Comparison of ENCODE assay signal across 10 mouse cellular contexts in the genomic region with DNA sequence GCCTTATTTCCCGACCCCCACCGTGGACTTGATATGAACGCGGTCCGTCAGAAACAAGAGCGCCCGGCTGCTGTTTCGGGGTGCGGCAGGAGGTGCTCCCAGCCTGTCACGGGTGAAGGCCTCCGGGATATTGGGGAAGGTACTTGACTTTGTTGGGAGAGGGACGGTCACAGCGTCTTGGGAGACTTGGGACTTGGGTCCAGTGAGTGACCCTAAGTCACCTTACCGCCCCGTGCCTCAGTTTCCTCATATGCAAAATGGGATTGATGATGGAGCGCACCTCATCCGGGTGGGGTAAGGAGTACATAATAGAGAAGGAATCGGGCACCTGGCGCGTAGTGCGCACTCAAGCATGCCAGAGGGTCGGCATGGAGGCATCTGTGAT. TPM values are rescaled to one million over a fixed set of nuclear protein-coding genes. Genes with fewer than 3 reads are reported as not detected.
DNase-seq lines count a peak whose midpoint lies in the region; ATAC-seq lines count a peak whose summit lies in the region.
"Had no signal": no experiment of that assay in that cellular context is flagged by ENCODE, and none has a peak within 500 bp of the region (broad histone marks: within the 10 kb centered on the region; RNA-seq: fewer than 3 reads in every experiment).

No protein-coding gene starts in this region.

- peak overlapping the region; percentile 69 for H3K4me2 ChIP-seq in heart, embryonic 13.5 days
- H3K4me2 ChIP-seq in embryonic facial prominence, embryonic 11.5 days (ENCODE audit: low read depth, low read length) = peak overlapping the region; percentile 32
- peak overlapping the region; percentile 60 for H3K4me2 ChIP-seq in hindbrain, embryonic 12.5 days (replicated peaks)
- H3K4me2 ChIP-seq in midbrain, embryonic 12.5 days (replicated peaks) = peak overlapping the region; percentile 37

- WGBS in heart, embryonic 13.5 days = 9% methylated on average over 22 of the region's 22 CpGs
- WGBS in embryonic facial prominence, embryonic 11.5 days = 2% methylated on average over 22 of the region's 22 CpGs
- 3% methylated on average over 22 of the region's 22 CpGs for WGBS in hindbrain, embryonic 12.5 days
- WGBS in midbrain, embryonic 12.5 days = 2% methylated on average over 22 of the region's 22 CpGs

- peak overlapping the region; percentile 53 for H3K4me3 ChIP-seq in heart, embryonic 13.5 days
- H3K4me3 ChIP-seq in embryonic facial prominence, embryonic 11.5 days (ENCODE audit: low read depth, low read length) = peak overlapping the region; percentile 21; the same call in 1 of the 2 replicates
- peak overlapping the region; percentile 32 for H3K4me3 ChIP-seq in hindbrain, embryonic 12.5 days
- H3K4me3 ChIP-seq in midbrain, embryonic 12.5 days = peak overlapping the region; percentile 37

- H3K4me1 ChIP-seq in heart, embryonic 13.5 days = peaks cover 72% of the 10 kb centered on the region
- peaks cover 17% of the 10 kb centered on the region for H3K4me1 ChIP-seq in embryonic facial prominence, embryonic 11.5 days (ENCODE audit: control insufficient read depth, insufficient read depth, low read length)
- peaks cover 62% of the 10 kb centered on the region for H3K4me1 ChIP-seq in hindbrain, embryonic 12.5 days
- H3K4me1 ChIP-seq in midbrain, embryonic 12.5 days = peaks cover 58% of the 10 kb centered on the region

- no peaks in the 10 kb centered on the region for H3K9me3 ChIP-seq in heart, embryonic 13.5 days
- no peaks in the 10 kb centered on the region for H3K9me3 ChIP-seq in embryonic facial prominence, embryonic 11.5 days (replicated peaks; ENCODE audit: control insufficient read depth, low read length)
- H3K9me3 ChIP-seq in hindbrain, embryonic 12.5 days (replicated peaks) = no peaks in the 10 kb centered on the region
- no peaks in the 10 kb centered on the region for H3K9me3 ChIP-seq in midbrain, embryonic 12.5 days

- peaks cover 62% of the 10 kb centered on the region for H3K27me3 ChIP-seq in heart, embryonic 13.5 days (replicated peaks)
- peaks cover 47% of the 10 kb centered on the region for H3K27me3 ChIP-seq in embryonic facial prominence, embryonic 11.5 days (ENCODE audit: control insufficient read depth, insufficient read depth, low read length)
- H3K27me3 ChIP-seq in hindbrain, embryonic 12.5 days = peaks cover 72% of the 10 kb centered on the region
- H3K27me3 ChIP-seq in midbrain, embryonic 12.5 days = peaks cover 80% of the 10 kb centered on the region

- ATAC-seq in heart, embryonic 13.5 days (ENCODE audit: extremely low read depth, insufficient number of reproducible peaks, low FRiP score, low TSS enrichment) = no peak
- no peak for ATAC-seq in embryonic facial prominence, embryonic 11.5 days (replicated peaks; ENCODE audit: insufficient number of reproducible peaks, low FRiP score, low TSS enrichment, low read depth)
- no peak for ATAC-seq in hindbrain, embryonic 12.5 days (ENCODE audit: low FRiP score)
- ATAC-seq in midbrain, embryonic 12.5 days (ENCODE audit: low FRiP score, low read depth) = no peak

- no peak for DNase-seq in heart, adult 8-10 months (ENCODE audit: low spot score)
- DNase-seq in embryonic facial prominence, embryonic 11.5 days (ENCODE audit: low spot score) = no peak
- DNase-seq in layer of hippocampus, postnatal 14 days (ENCODE audit: low spot score in 2 of 2) = no peak
- no peak for DNase-seq in urinary bladder, adult 18-20 months (ENCODE audit: low spot score in 2 of 2)
- no peak for DNase-seq in urinary bladder, postnatal 10 days (ENCODE audit: low spot score)
- DNase-seq: lung, adult 18-20 months had no signal

- no peaks in the 10 kb centered on the region for H3K36me3 ChIP-seq in heart, embryonic 13.5 days
- H3K36me3 ChIP-seq in embryonic facial prominence, embryonic 11.5 days (replicated peaks; ENCODE audit: control insufficient read depth, insufficient read depth, low read depth, low read length) = no peaks in the 10 kb centered on the region
- H3K36me3 ChIP-seq in hindbrain, embryonic 12.5 days = no peaks in the 10 kb centered on the region
- H3K36me3 ChIP-seq in midbrain, embryonic 12.5 days = no peaks in the 10 kb centered on the region

- H3K27ac ChIP-seq in heart, embryonic 13.5 days (replicated peaks) = peak overlapping the region; percentile 94; the same call in 1 of the 2 replicates
- no peak overlapping the region for H3K27ac ChIP-seq in embryonic facial prominence, embryonic 11.5 days (replicated peaks; ENCODE audit: low read depth, low read length)
- no peak overlapping the region for H3K27ac ChIP-seq in hindbrain, embryonic 12.5 days
- no peak overlapping the region for H3K27ac ChIP-seq in midbrain, embryonic 12.5 days (replicated peaks)

- H3K9ac ChIP-seq in heart, embryonic 13.5 days = peak overlapping the region; percentile 82
- no peak overlapping the region for H3K9ac ChIP-seq in embryonic facial prominence, embryonic 11.5 days (replicated peaks; ENCODE audit: low read length)
- peak overlapping the region; percentile 10; the same call in 1 of the 2 replicates for H3K9ac ChIP-seq in hindbrain, embryonic 12.5 days
- H3K9ac ChIP-seq in midbrain, embryonic 12.5 days (replicated peaks) = no peak overlapping the region

RNA-seq across cellular contexts. Expression of a gene that starts 1.0 kb away (rescaled TPM):
- 2.0 and 3.6 TPM in 2 replicates for polyA plus RNA-seq in heart, embryonic 13.5 days (2015; fragmentation: Nextera tagmentation; extraction: Ambion mirVana)
- total RNA-seq in heart, adult 8-10 months (2022) = 1 to 10 TPM in 2 of 4 experiments, under 1 TPM in 2; 0.49 to 1.5 (median 1.1) TPM
- 8.7 and 11.2 TPM in 2 replicates for polyA plus RNA-seq in embryonic facial prominence, embryonic 11.5 days (2014; fragmentation: Nextera tagmentation; extraction: Ambion mirVana)
- polyA plus RNA-seq in hindbrain, embryonic 12.5 days (2016; fragmentation: Nextera tagmentation; extraction: Ambion mirVana) = 26.3 and 29.8 TPM in 2 replicates
- polyA plus RNA-seq in midbrain, embryonic 12.5 days (2016; fragmentation: Nextera tagmentation; extraction: Ambion mirVana) = 10.0 and 11.5 TPM in 2 replicates
- 100 to 1,000 TPM; 333 to 341 TPM for total RNA-seq in layer of hippocampus, postnatal 14 days (2021)
- total RNA-seq: MEL had no signal

RNA-seq across cellular contexts. Expression of a gene that starts 4.8 kb away (rescaled TPM):
- polyA plus RNA-seq in heart, embryonic 13.5 days (2015; fragmentation: Nextera tagmentation; extraction: Ambion mirVana) = 1,042 and 1,184 TPM in 2 replicates
- 1,000 to 10,000 TPM in 2 of 4 experiments, 100 to 1,000 TPM in 2; 843 to 1,156 (median 1,037) TPM for total RNA-seq in heart, adult 8-10 months (2022)
- polyA plus RNA-seq in embryonic facial prominence, embryonic 11.5 days (2014; fragmentation: Nextera tagmentation; extraction: Ambion mirVana) = 11.8 and 12.0 TPM in 2 replicates
- 25.3 and 34.7 TPM in 2 replicates for polyA plus RNA-seq in hindbrain, embryonic 12.5 days (2016; fragmentation: Nextera tagmentation; extraction: Ambion mirVana)
- polyA plus RNA-seq in midbrain, embryonic 12.5 days (2016; fragmentation: Nextera tagmentation; extraction: Ambion mirVana) = 8.9 and 10.3 TPM in 2 replicates
- 100 to 1,000 TPM in 1 of 2 experiments, 10 to 100 TPM in 1; 62.6 to 118 TPM for total RNA-seq in layer of hippocampus, postnatal 14 days (2021)
- total RNA-seq: MEL had no signal

RNA-seq across cellular contexts. Expression of a gene that starts 6.9 kb away (rescaled TPM):
- polyA plus RNA-seq in heart, embryonic 13.5 days (2015; fragmentation: Nextera tagmentation; extraction: Ambion mirVana) = 0.19 and 0.21 TPM in 2 replicates
- total RNA-seq in heart, adult 8-10 months (2022) = 1 to 10 TPM; 2.6 to 3.8 (median 3.4) TPM
- polyA plus RNA-seq in embryonic facial prominence, embryonic 11.5 days (2014; fragmentation: Nextera tagmentation; extraction: Ambion mirVana) = 1.2 and 1.5 TPM in 2 replicates
- 2.1 TPM in 2 replicates for polyA plus RNA-seq in hindbrain, embryonic 12.5 days (2016; fragmentation: Nextera tagmentation; extraction: Ambion mirVana)
- polyA plus RNA-seq in midbrain, embryonic 12.5 days (2016; fragmentation: Nextera tagmentation; extraction: Ambion mirVana) = 0.54 and 0.55 TPM in 2 replicates
- total RNA-seq in layer of hippocampus, postnatal 14 days (2021) = 10 to 100 TPM; 21.8 to 23.3 TPM
- total RNA-seq: MEL had no signal

RNA-seq across cellular contexts. Expression of a gene that starts 10.0 kb away (rescaled TPM):
- polyA plus RNA-seq in heart, embryonic 13.5 days (2015; fragmentation: Nextera tagmentation; extraction: Ambion mirVana) = 35.5 and 39.2 TPM in 2 replicates
- total RNA-seq in heart, adult 8-10 months (2022) = 10 to 100 TPM; 22.7 to 35.0 (median 28.4) TPM
- 10.3 and 12.5 TPM in 2 replicates for polyA plus RNA-seq in embryonic facial prominence, embryonic 11.5 days (2014; fragmentation: Nextera tagmentation; extraction: Ambion mirVana)
- 9.6 and 10.4 TPM in 2 replicates for polyA plus RNA-seq in hindbrain, embryonic 12.5 days (2016; fragmentation: Nextera tagmentation; extraction: Ambion mirVana)
- polyA plus RNA-seq in midbrain, embryonic 12.5 days (2016; fragmentation: Nextera tagmentation; extraction: Ambion mirVana) = 8.7 and 13.2 TPM in 2 replicates
- 10 to 100 TPM; 32.1 to 32.4 TPM for total RNA-seq in layer of hippocampus, postnatal 14 days (2021)

RNA-seq across cellular contexts. Expression of a gene that starts 24.3 kb away (rescaled TPM):
- 2.0 and 2.2 TPM in 2 replicates for polyA plus RNA-seq in heart, embryonic 13.5 days (2015; fragmentation: Nextera tagmentation; extraction: Ambion mirVana)
- total RNA-seq in heart, adult 8-10 months (2022) = 1 to 10 TPM in 2 of 4 experiments, under 1 TPM in 2; 0.71 to 4.8 (median 1.6) TPM
- polyA plus RNA-seq in embryonic facial prominence, embryonic 11.5 days (2014; fragmentation: Nextera tagmentation; extraction: Ambion mirVana) = 11.8 TPM in 2 replicates
- 5.5 and 12.3 TPM in 2 replicates for polyA plus RNA-seq in hindbrain, embryonic 12.5 days (2016; fragmentation: Nextera tagmentation; extraction: Ambion mirVana)
- 1.4 and 1.7 TPM in 2 replicates for polyA plus RNA-seq in midbrain, embryonic 12.5 days (2016; fragmentation: Nextera tagmentation; extraction: Ambion mirVana)
- under 1 TPM; 0.55 to 0.72 TPM for total RNA-seq in layer of hippocampus, postnatal 14 days (2021)
- total RNA-seq: MEL had no signal

Comparison
In these comparisons a context has a peak if more than half of its experiments do, and no peak if none do; other contexts are left out.
1. H3K9ac ChIP-seq: peak in heart, embryonic 13.5 days (single experiment) and hindbrain, embryonic 12.5 days (single experiment); none in embryonic facial prominence, embryonic 11.5 days (single experiment) and midbrain, embryonic 12.5 days (single experiment).
2. RNA of a gene that starts 4.8 kb away (polyA plus RNA-seq): 1,042 to 1,184 TPM in heart, embryonic 13.5 days; 25.3 to 34.7 TPM in hindbrain, embryonic 12.5 days, 11.8 to 12.0 TPM in embryonic facial prominence, embryonic 11.5 days and 8.9 to 10.3 TPM in midbrain, embryonic 12.5 days; every median in the first group is over 10 times any median in the second.
3. Peak in every context shown above with its lines, with median percentiles within 50 percentile points of each other: H3K4me2 ChIP-seq and H3K4me3 ChIP-seq.